Mouse (Mus musculus) 416B (cell line): Measurements from ENCODE around the gene Sfrp5.

Source experiments
- DNase-seq: peaks from one replicate; pipeline ENCODE4 v3.0.0; 2011; ENCODE audit warnings: low read depth

The Sfrp5 gene

GRCm38 (mm10) chr19:42201696-42202381, at the start of gene Sfrp5:
Sfrp5 (minus strand) TSS chr19:42202252.
- no peak for DNase-seq

GRCm38 (mm10) chr19:42249976-42250914, 48.2 kb upstream of the Sfrp5 start:
- no peak for DNase-seq

GRCm38 (mm10) chr19:42247519-42247918, 45.5 kb upstream of the Sfrp5 start, which contains the start of gene Golga7b:
Golga7b (plus strand) TSS chr19:42247574.
- no peak for DNase-seq

GRCm38 (mm10) chr19:42246626-42247025, 44.6 kb upstream of the Sfrp5 start:
- no peak for DNase-seq

- peak; percentile 19 for DNase-seq
Measured at GRCm38 (mm10) chr19:42243401-42243800, 41.3 kb upstream of the Sfrp5 start.

GRCm38 (mm10) chr19:42240881-42241280, 38.8 kb upstream of the Sfrp5 start:
- DNase-seq: no peak

GRCm38 (mm10) chr19:42238341-42238715, 36.3 kb upstream of the Sfrp5 start:
- no peak for DNase-seq

GRCm38 (mm10) chr19:42237602-42238340, 35.7 kb upstream of the Sfrp5 start:
- no peak for DNase-seq

GRCm38 (mm10) chr19:42230986-42231385, 28.9 kb upstream of the Sfrp5 start:
- no peak for DNase-seq

GRCm38 (mm10) chr19:42230288-42230568, 28.2 kb upstream of the Sfrp5 start:
- DNase-seq: no peak

- no peak for DNase-seq
Measured at GRCm38 (mm10) chr19:42229499-42230287, 27.6 kb upstream of the Sfrp5 start.

- DNase-seq: no peak
Measured at GRCm38 (mm10) chr19:42226451-42226850, 24.4 kb upstream of the Sfrp5 start.

GRCm38 (mm10) chr19:42217374-42217763, 15.3 kb upstream of the Sfrp5 start:
- DNase-seq: peak; percentile 51

GRCm38 (mm10) chr19:42216699-42217373, 14.8 kb upstream of the Sfrp5 start:
- no peak for DNase-seq

- no peak for DNase-seq
Measured at GRCm38 (mm10) chr19:42214601-42215000, 12.5 kb upstream of the Sfrp5 start.

- DNase-seq: no peak
Measured at GRCm38 (mm10) chr19:42211936-42212335, 9.9 kb upstream of the Sfrp5 start.

- DNase-seq: no peak
Measured at GRCm38 (mm10) chr19:42209976-42210375, 7.9 kb upstream of the Sfrp5 start.

GRCm38 (mm10) chr19:42209485-42209884, 7.4 kb upstream of the Sfrp5 start:
- DNase-seq: no peak

- no peak for DNase-seq
Measured at GRCm38 (mm10) chr19:42205201-42205600, 3.1 kb upstream of the Sfrp5 start.

GRCm38 (mm10) chr19:42204306-42204705, 2.3 kb upstream of the Sfrp5 start:
- no peak for DNase-seq

- no peak for DNase-seq
Measured at GRCm38 (mm10) chr19:42202467-42202866, 415 bp upstream of the Sfrp5 start.
